Mouse (Mus musculus): ENCODE data around the gene Gm10220.
"Not testable (repeated sequence)": the region's sequence is repeated elsewhere in the genome, so short reads cannot be mapped to it uniquely, and the experiment has no call there.

Gm10220 gene

GRCm38 (mm10) chr5:26121321-26121720 is at the start of gene Gm10220:
TSS of gene Gm10220 (minus strand) at chr5:26121421.
- in situ Hi-C loops (cut with MboI; ENCODE audit: low pct_unique_long_range_greater_than_20kb in 1 of 2, low sequenced_read_pairs in 2 of 2, unreplicated experiment in 1 of 2): not testable (repeated sequence)

GRCm38 (mm10) chr5:26169855-26170254 is 48.6 kb upstream of the Gm10220 start:
- in situ Hi-C loops (cut with MboI; ENCODE audit: low pct_unique_long_range_greater_than_20kb in 1 of 2, low sequenced_read_pairs in 2 of 2, unreplicated experiment in 1 of 2): no loop called here

GRCm38 (mm10) chr5:26165791-26166165 is 44.6 kb upstream of the Gm10220 start:
- in situ Hi-C loops (cut with MboI; ENCODE audit: low pct_unique_long_range_greater_than_20kb in 1 of 2, low sequenced_read_pairs in 2 of 2, unreplicated experiment in 1 of 2): no loop called here

- in situ Hi-C loops (cut with MboI; ENCODE audit: low pct_unique_long_range_greater_than_20kb in 1 of 2, low sequenced_read_pairs in 2 of 2, unreplicated experiment in 1 of 2): no loop called here
These were observed 44.0 kb upstream of the Gm10220 start for GRCm38 (mm10) chr5:26165036-26165790.

GRCm38 (mm10) chr5:26157396-26158170 is 36.4 kb upstream of the Gm10220 start:
- in situ Hi-C loops (cut with MboI; ENCODE audit: low pct_unique_long_range_greater_than_20kb in 1 of 2, low sequenced_read_pairs in 2 of 2, unreplicated experiment in 1 of 2): no loop called here

GRCm38 (mm10) chr5:26142891-26143290 is 21.7 kb upstream of the Gm10220 start:
- in situ Hi-C loops (cut with MboI; ENCODE audit: low pct_unique_long_range_greater_than_20kb in 1 of 2, low sequenced_read_pairs in 2 of 2, unreplicated experiment in 1 of 2): no loop called here

- in situ Hi-C loops (cut with MboI; ENCODE audit: low pct_unique_long_range_greater_than_20kb in 1 of 2, low sequenced_read_pairs in 2 of 2, unreplicated experiment in 1 of 2): not testable (repeated sequence)
These were observed 16.0 kb downstream of the Gm10220 start, which contains the start of gene 5031410I06Rik for GRCm38 (mm10) chr5:26105262-26105661. TSS of gene 5031410I06Rik (minus strand) at chr5:26105362.

- in situ Hi-C loops (cut with MboI; ENCODE audit: low pct_unique_long_range_greater_than_20kb in 1 of 2, low sequenced_read_pairs in 2 of 2, unreplicated experiment in 1 of 2): not testable (repeated sequence)
These were observed 32.0 kb downstream of the Gm10220 start, which contains the start of gene Gm10471 for GRCm38 (mm10) chr5:26089191-26089590. TSS of gene Gm10471 (minus strand) at chr5:26089291.

GRCm38 (mm10) chr5:26079023-26079422 is 42.2 kb downstream of the Gm10220 start:
- in situ Hi-C loops (cut with MboI; ENCODE audit: low pct_unique_long_range_greater_than_20kb in 1 of 2, low sequenced_read_pairs in 2 of 2, unreplicated experiment in 1 of 2): not testable (repeated sequence)

- in situ Hi-C loops (cut with MboI; ENCODE audit: low pct_unique_long_range_greater_than_20kb in 1 of 2, low sequenced_read_pairs in 2 of 2, unreplicated experiment in 1 of 2): no loop called here
These were observed 50.5 kb downstream of the Gm10220 start for GRCm38 (mm10) chr5:26070716-26071115.
